Mouse (Mus musculus): ENCODE measurements around the gene Gm21094.
"Not testable (repeated sequence)": the region's sequence is repeated elsewhere in the genome, so short reads cannot be mapped to it uniquely, and the experiment has no call there.

The Gm21094 gene

GRCm38 (mm10) chrY:32620343-32620742 is at the start of gene Gm21094:
Gm21094 (minus strand) TSS chrY:32620443.
- in situ Hi-C loops (cut with MboI; ENCODE audit: unreplicated experiment in 2 of 2): not testable (repeated sequence)

Measured in v-Abl transformed pro-B cells (cell line).